Mouse (Mus musculus) stomach, embryonic 16.5 days (tissue): ENCODE measurements around the gene Aldh9a1. TPM values are rescaled to one million over a fixed set of nuclear protein-coding genes. Genes with fewer than 3 reads are reported as not detected.

ENCODE experiments used
- microRNA-seq: library from miRNA; unstranded; fragments of <30 nt; microRNA quantifications from one replicate; pipeline ENCODE4, GENCODE M21; 2016
- polyA plus RNA-seq: library from polyadenylated mRNA; unstranded; fragments of >200 nt; fragmentation: Nextera tagmentation; extraction: Ambion mirVana; gene quantifications from 2 replicates; pipeline ENCODE4 v1.2.1, GENCODE M21; 2015

The Aldh9a1 gene
- polyA plus RNA-seq, 1 experiment from 2014 or later = 84.8 TPM

Small RNA genes lying within 50 kb of the gene (microRNA-seq; reads per million reads assigned to microRNA genes)
- gene Gm25911 = not detected

Other genes with a start within 250 kb of the Aldh9a1 start
- gene Uck2, start 64.7 kb upstream of the Aldh9a1 start, polyA plus RNA-seq = 65.4 and 70.9 TPM in 2 replicates
- gene Tmco1, start 41.6 kb upstream of the Aldh9a1 start, polyA plus RNA-seq = 112 TPM in 2 replicates
- gene Mgst3, start 43.9 kb downstream of the Aldh9a1 start, polyA plus RNA-seq = 212 and 275 TPM in 2 replicates
- gene Lrrc52, start 116.8 kb downstream of the Aldh9a1 start, polyA plus RNA-seq = not detected in 2 replicates
- 1.5 and 2.6 TPM in 2 replicates for gene Rxrg, start 248.4 kb downstream of the Aldh9a1 start, polyA plus RNA-seq